Mouse (Mus musculus): ENCODE data around the gene Rnf212b.
A peak's percentile ranks its signal among the peaks of the same experiment; 100 is the strongest.

Gene Rnf212b

GRCm38 (mm10) chr14:54876539-54877047, 62.7 kb downstream of the Rnf212b start:
- peak; percentile 99 for DNase-seq

- peak; percentile 97 for DNase-seq
Measured at GRCm38 (mm10) chr14:54877048-54877715, 63.2 kb downstream of the Rnf212b start, which contains the start of gene Ppp1r3e. TSS of gene Ppp1r3e (minus strand) at chr14:54877550.

GRCm38 (mm10) chr14:54883154-54884021, 69.4 kb downstream of the Rnf212b start, which contains the start of the genes Bcl2l2 and Gm20521:
TSS of gene Bcl2l2 (plus strand) at chr14:54883377.
TSS of gene Gm20521 (plus strand) at chr14:54883441.
- peak; percentile 99 for DNase-seq

- peak; percentile 91 for DNase-seq
Measured at GRCm38 (mm10) chr14:54884022-54884712, 70.2 kb downstream of the Rnf212b start.

- peak; percentile 90 for DNase-seq
Measured at GRCm38 (mm10) chr14:54885309-54885708, 71.4 kb downstream of the Rnf212b start.

- DNase-seq: no peak
Measured at GRCm38 (mm10) chr14:54892200-54892599, 78.3 kb downstream of the Rnf212b start, which contains the start of gene Pabpn1. TSS of gene Pabpn1 (plus strand) at chr14:54892500.

GRCm38 (mm10) chr14:54893651-54894181, 79.8 kb downstream of the Rnf212b start:
- peak; percentile 100 for DNase-seq

GRCm38 (mm10) chr14:54894296-54895151, 80.6 kb downstream of the Rnf212b start:
- peak; percentile 91 for DNase-seq

- no peak for DNase-seq
Measured at GRCm38 (mm10) chr14:54897445-54897844, 83.5 kb downstream of the Rnf212b start.

- peak; percentile 93 for DNase-seq
Measured at GRCm38 (mm10) chr14:54900383-54900782, 86.4 kb downstream of the Rnf212b start.

- no peak for DNase-seq
Measured at GRCm38 (mm10) chr14:54903641-54904040, 89.7 kb downstream of the Rnf212b start.
